In the genomic region with DNA sequence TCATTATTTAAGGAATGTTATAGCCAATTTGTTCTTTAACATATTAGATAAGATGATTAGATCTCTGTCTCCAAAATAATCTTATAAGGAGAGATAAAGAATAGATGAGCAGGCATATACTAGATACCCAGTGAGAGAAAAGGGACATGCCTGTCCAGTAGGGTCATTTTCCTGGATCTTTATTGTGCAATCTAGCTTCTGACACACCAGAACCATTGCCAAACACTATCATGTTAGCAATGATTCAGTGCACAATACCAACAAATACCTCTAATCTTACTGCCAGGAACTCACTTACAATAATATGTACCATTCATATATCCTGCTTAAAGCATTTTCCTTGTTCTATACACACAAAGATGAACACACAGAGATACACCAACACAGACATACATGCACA, we compare ENCODE assay signal across 15 mouse cellular contexts.
"Had no signal": no experiment of that assay in that cellular context is flagged by ENCODE, and none has a peak within 500 bp of the region (broad histone marks: within the 10 kb centered on the region; RNA-seq: fewer than 3 reads in every experiment).

No protein-coding gene starts in this region.

- H3K27me3 ChIP-seq: megakaryocyte, embryonic 14.5 days; midbrain, embryonic 13.5 days; midbrain, embryonic 15.5 days; neural tube, embryonic 12.5 days; stomach, embryonic 15.5 days had no signal

- H3K27ac ChIP-seq: macrophage; midbrain, embryonic 13.5 days; midbrain, embryonic 15.5 days; neural tube, embryonic 12.5 days; stomach, embryonic 15.5 days; stomach, postnatal 0 days had no signal

- ATAC-seq: midbrain, embryonic 13.5 days; midbrain, embryonic 15.5 days had no signal

- H3K4me3 ChIP-seq: megakaryocyte, embryonic 14.5 days; midbrain, embryonic 13.5 days; midbrain, embryonic 15.5 days; neural tube, embryonic 12.5 days; stomach, embryonic 15.5 days had no signal

- H3K9me3 ChIP-seq: megakaryocyte, embryonic 14.5 days; midbrain, embryonic 13.5 days; midbrain, embryonic 15.5 days; neural tube, embryonic 12.5 days; stomach, embryonic 15.5 days had no signal

- H3K4me1 ChIP-seq: megakaryocyte, embryonic 14.5 days; midbrain, embryonic 13.5 days; midbrain, embryonic 15.5 days; neural tube, embryonic 12.5 days; stomach, embryonic 15.5 days had no signal

- H3K36me3 ChIP-seq: midbrain, embryonic 13.5 days; midbrain, embryonic 15.5 days; neural tube, embryonic 12.5 days; stomach, embryonic 15.5 days had no signal

- DNase-seq: lung, adult 18-20 months; lung, embryonic 14.5 days; lung, postnatal 10 days; right cerebral cortex, postnatal 14 days; thymus, adult 2 months; thymus, postnatal 25 days; thymus, postnatal 4 days had no signal

- H3K4me2 ChIP-seq: lung, embryonic 14.5 days; midbrain, embryonic 11.5 days; midbrain, embryonic 13.5 days; midbrain, embryonic 15.5 days; neural tube, embryonic 12.5 days; stomach, embryonic 15.5 days had no signal

- H3K9ac ChIP-seq: lung, embryonic 14.5 days; midbrain, embryonic 13.5 days; midbrain, embryonic 15.5 days; neural tube, embryonic 12.5 days; stomach, embryonic 15.5 days had no signal
